Mouse (Mus musculus): ENCODE measurements at regions not wholly inside any gene's neighbourhood (a gene's known extent, or its start where the extent isn't known, plus 50 kb on each side); places are given as distances from the start of the nearest gene placed in this dataset.

DNA sequence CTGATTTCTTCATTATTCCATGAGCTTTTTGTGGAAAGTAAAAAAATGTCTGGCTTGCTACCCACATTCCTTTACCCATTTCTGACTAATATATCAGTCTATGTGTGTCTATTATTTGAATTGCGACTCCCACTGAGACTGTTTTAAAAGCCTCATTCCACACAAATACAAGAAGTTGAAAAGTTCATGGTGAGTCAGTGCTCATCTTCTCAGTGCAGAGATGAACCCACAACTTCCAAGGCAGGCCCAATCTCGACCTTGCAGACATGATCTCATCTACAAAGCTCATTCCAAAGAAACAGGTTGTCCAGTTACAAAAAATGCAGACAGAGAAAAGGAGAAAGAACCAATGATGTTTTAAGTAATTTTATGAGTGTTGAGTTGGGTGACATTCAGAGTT, 208.0 kb downstream of the Alg10b start:
- TF ChIP-seq REST (IDR thresholded peaks at IDR 0.05; ENCODE audit: insufficient read depth, insufficient read length) (no peak), MAX (IDR thresholded peaks at IDR 0.05; ENCODE audit: low read depth) (no peak), POLR2A (IDR thresholded peaks at IDR 0.05; ENCODE audit: insufficient read length, low read depth) (no peak), TCF12 (IDR thresholded peaks at IDR 0.05; ENCODE audit: insufficient read depth, poor library complexity, severe bottlenecking) (no peak), CEBPB (IDR thresholded peaks at IDR 0.05; ENCODE audit: insufficient read depth, poor library complexity, severe bottlenecking) (0 out of 2 replicates have a peak, but pooled peaks have one; percentile 45), USF1 (IDR thresholded peaks at IDR 0.05; ENCODE audit: low read depth) (no peak), MYOD1 (IDR thresholded peaks at IDR 0.05; ENCODE audit: control insufficient read depth in 1 of 3, insufficient read length in 2 of 3, low read depth in 2 of 3) (no peak), E2F4 (IDR thresholded peaks at IDR 0.05; ENCODE audit: insufficient read depth) (no peak)

All from myocyte (in vitro differentiated cells).